Mouse (Mus musculus) limb, embryonic 13.5 days (tissue): Measurements from ENCODE around the gene 2310057N15Rik. TPM values are rescaled to one million over a fixed set of nuclear protein-coding genes. Genes with fewer than 3 reads are reported as not detected.
"Not testable (repeated sequence)": the region's sequence is repeated elsewhere in the genome, so short reads cannot be mapped to it uniquely, and the experiment has no call there.

Experiments used
- ATAC-seq: fragments of 200-750 bp; cut with Nextera tagmentation; 2 replicates; pipeline ENCODE4 v1.8.0; 2017; ENCODE audit warnings: low read depth, moderate number of reproducible peaks, moderate TSS enrichment; ENCODE audit not compliant: low FRiP score
- H3K27ac ChIP-seq: fragments of 300-500 bp; sonication (generic); 2 replicates; pipeline ENCODE4 v1.5.1; 2015; ENCODE audit warnings: inconsistent platforms, mild to moderate bottlenecking, moderate library complexity
- H3K27me3 ChIP-seq: fragments of 300-500 bp; sonication (generic); 2 replicates; pipeline ENCODE4 v1.6.1; 2015; ENCODE audit warnings: mild to moderate bottlenecking, inconsistent platforms
- H3K36me3 ChIP-seq: fragments of 300-500 bp; sonication (generic); 2 replicates; pipeline ENCODE4 v1.6.1; 2015; ENCODE audit warnings: inconsistent platforms, mild to moderate bottlenecking, moderate library complexity
- H3K4me1 ChIP-seq: fragments of 300-500 bp; sonication (generic); 2 replicates; pipeline ENCODE4 v1.6.1; 2015; ENCODE audit warnings: inconsistent platforms
- H3K4me2 ChIP-seq: fragments of 300-500 bp; sonication (generic); replicated peaks from 2 replicates; pipeline ENCODE4 v1.6.1; 2015; ENCODE audit warnings: inconsistent platforms, mild to moderate bottlenecking, moderate library complexity
- H3K4me3 ChIP-seq: fragments of 300-500 bp; sonication (generic); 2 replicates; pipeline ENCODE4 v1.5.1; 2015; ENCODE audit warnings: moderate library complexity, mild to moderate bottlenecking, inconsistent platforms
- H3K9ac ChIP-seq: fragments of 300-500 bp; sonication (generic); 2 replicates; pipeline ENCODE4 v1.6.1; 2015; ENCODE audit warnings: mild to moderate bottlenecking, inconsistent platforms
- H3K9me3 ChIP-seq: fragments of 300-500 bp; sonication (generic); 2 replicates; pipeline ENCODE4 v1.6.1; 2016; ENCODE audit warnings: inconsistent platforms
- WGBS: fragments of 180-500 bp; shearing (Covaris S2); methylation state at CpG from one replicate; pipeline ENCODE4 v1.1.7; 2015; 5-methylcytosine and 5-hydroxymethylcytosine counted together
- polyA plus RNA-seq: library from polyadenylated mRNA; unstranded; fragments of >200 nt; fragmentation: Nextera tagmentation; extraction: Ambion mirVana; gene quantifications from 2 replicates; pipeline ENCODE4 v1.2.1, GENCODE M21; 2015

2310057N15Rik gene
- not detected in 2 replicates for polyA plus RNA-seq

DNA sequence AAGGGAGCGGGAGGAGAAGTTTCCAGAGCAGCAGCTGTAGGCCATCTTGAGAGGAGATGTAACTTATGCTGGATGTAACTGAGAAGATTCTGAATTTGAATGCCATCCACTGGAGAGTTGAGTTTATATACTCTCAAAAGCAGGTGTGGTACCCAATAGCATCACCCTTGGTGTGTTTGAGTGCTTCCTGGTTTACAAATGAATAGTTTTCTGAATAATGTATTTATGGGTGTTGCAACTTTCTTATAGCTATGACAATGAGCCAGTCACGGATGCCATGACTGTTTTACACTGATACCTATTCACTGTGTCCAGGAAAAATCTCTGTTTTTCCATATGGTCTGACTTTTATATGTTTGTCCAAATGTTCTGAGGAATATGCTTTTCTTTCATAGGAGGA, at the start of gene 2310057N15Rik:
Gene 2310057N15Rik, minus strand, starts transcription at position 101 of the 400 bp plus-strand sequence.
- Histone ChIP-seq H3K27ac (no peak within 1 kb of the TSS), H3K4me1 (no peaks in the 10 kb centered on the region), H3K27me3 (no peaks in the 10 kb centered on the region), H3K36me3 (no peaks in the 10 kb centered on the region), H3K4me3 (no peak within 1 kb of the TSS), H3K9me3 (no peaks in the 10 kb centered on the region), H3K9ac (no peak within 1 kb of the TSS), H3K4me2 (no peak within 1 kb of the TSS)
- ATAC-seq: no peak
- 84% methylated on average over 2 of the region's 2 CpGs for WGBS

- 76% methylated on average over 3 of the region's 3 CpGs for WGBS
- Histone ChIP-seq H3K4me1 (no peaks in the 10 kb centered on the region), H3K27me3 (no peaks in the 10 kb centered on the region), H3K36me3 (no peaks in the 10 kb centered on the region), H3K4me2 (no peak overlapping the region), H3K4me3 (no peak overlapping the region), H3K27ac (no peak overlapping the region), H3K9ac (no peak overlapping the region), H3K9me3 (no peaks in the 10 kb centered on the region)
- ATAC-seq: no peak
Measured at GRCm38 (mm10) chr16:88823736-88824135, 49.7 kb upstream of the 2310057N15Rik start.

DNA sequence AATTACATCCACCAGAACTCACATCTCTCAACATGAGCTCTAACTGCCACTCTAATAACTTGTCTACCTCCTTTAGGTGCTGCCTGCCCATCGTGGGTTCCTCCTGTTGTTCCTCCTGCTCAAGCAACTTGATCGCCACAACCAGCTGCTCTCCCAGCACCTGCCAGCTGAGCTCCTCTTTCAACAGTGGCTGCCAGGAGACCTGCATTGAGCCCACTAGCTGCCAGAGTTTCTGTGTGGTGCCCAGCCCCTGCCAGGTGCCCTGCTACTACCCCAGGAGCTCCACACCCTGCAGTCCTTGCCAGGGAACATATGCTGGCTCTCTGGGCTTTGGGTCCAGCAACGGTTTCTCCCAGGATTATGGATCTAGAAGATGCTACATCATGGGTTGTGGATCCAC, 46.1 kb upstream of the 2310057N15Rik start, which contains the start of gene Krtap15:
Gene Krtap15, plus strand, starts transcription at position 150 of the 400 bp plus-strand sequence.
- Histone ChIP-seq H3K9me3 (no peaks in the 10 kb centered on the region), H3K4me3 (no peak within 1 kb of the TSS), H3K27ac (no peak within 1 kb of the TSS), H3K9ac (no peak within 1 kb of the TSS), H3K27me3 (no peaks in the 10 kb centered on the region), H3K36me3 (no peaks in the 10 kb centered on the region), H3K4me2 (no peak within 1 kb of the TSS), H3K4me1 (no peaks in the 10 kb centered on the region)
- 72% methylated on average over 3 of the region's 3 CpGs for WGBS
- no peak for ATAC-seq

DNA sequence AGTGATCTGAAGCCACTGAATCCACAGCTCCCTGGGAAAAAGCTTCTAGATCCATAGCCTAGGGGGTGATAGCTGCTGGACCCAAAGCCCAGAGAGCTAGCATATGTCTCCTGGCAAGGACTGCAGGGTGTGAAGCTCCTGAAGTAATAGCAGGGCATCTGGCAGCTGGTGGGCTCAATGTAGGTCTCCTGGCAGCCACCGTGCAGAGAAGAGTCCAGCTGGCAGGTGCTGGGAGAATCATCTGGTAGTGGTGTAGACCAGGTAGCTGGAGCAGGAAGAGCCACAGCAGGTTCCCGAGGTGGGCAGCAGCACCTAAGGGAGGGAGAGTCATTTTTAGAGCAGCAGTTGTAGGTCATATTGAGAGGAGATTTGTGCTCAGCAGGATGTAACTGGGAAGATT, 37.8 kb upstream of the 2310057N15Rik start, which contains the start of gene Gm20741:
Gene Gm20741, minus strand, starts transcription at position 394 of the 400 bp plus-strand sequence.
- WGBS: 80% methylated on average over 2 of the region's 2 CpGs
- Histone ChIP-seq H3K9me3 (no peaks in the 10 kb centered on the region), H3K36me3 (no peaks in the 10 kb centered on the region), H3K4me1 (no peaks in the 10 kb centered on the region), H3K4me3 (no peak within 1 kb of the TSS), H3K9ac (no peak within 1 kb of the TSS), H3K27ac (no peak within 1 kb of the TSS), H3K4me2 (no peak within 1 kb of the TSS), H3K27me3 (no peaks in the 10 kb centered on the region)
- ATAC-seq: no peak

- H3K27ac ChIP-seq: no peak overlapping the region
- H3K27me3 ChIP-seq: no peaks in the 10 kb centered on the region
- WGBS: 78% methylated on average over 2 of the region's 2 CpGs
- no peak overlapping the region for H3K4me2 ChIP-seq
- H3K4me3 ChIP-seq: no peak overlapping the region
- no peak overlapping the region for H3K9ac ChIP-seq
- H3K36me3 ChIP-seq: no peaks in the 10 kb centered on the region
- no peaks in the 10 kb centered on the region for H3K9me3 ChIP-seq
- no peaks in the 10 kb centered on the region for H3K4me1 ChIP-seq
- no peak for ATAC-seq
Measured at GRCm38 (mm10) chr16:88786786-88787185, 12.8 kb upstream of the 2310057N15Rik start.

- WGBS: 86% methylated on average over 6 of the region's 6 CpGs
- no peaks in the 10 kb centered on the region for H3K4me1 ChIP-seq
- H3K4me2 ChIP-seq: no peak within 1 kb of the TSS
- no peak within 1 kb of the TSS for H3K9ac ChIP-seq
- H3K27ac ChIP-seq: no peak within 1 kb of the TSS
- no peaks in the 10 kb centered on the region for H3K27me3 ChIP-seq
- no peaks in the 10 kb centered on the region for H3K9me3 ChIP-seq
- no peaks in the 10 kb centered on the region for H3K36me3 ChIP-seq
- no peak within 1 kb of the TSS for H3K4me3 ChIP-seq
- ATAC-seq: no peak
Measured at GRCm38 (mm10) chr16:88777596-88777995, 3.6 kb upstream of the 2310057N15Rik start, which contains the start of gene Gm5965. TSS of gene Gm5965 (plus strand) at chr16:88777896.

DNA sequence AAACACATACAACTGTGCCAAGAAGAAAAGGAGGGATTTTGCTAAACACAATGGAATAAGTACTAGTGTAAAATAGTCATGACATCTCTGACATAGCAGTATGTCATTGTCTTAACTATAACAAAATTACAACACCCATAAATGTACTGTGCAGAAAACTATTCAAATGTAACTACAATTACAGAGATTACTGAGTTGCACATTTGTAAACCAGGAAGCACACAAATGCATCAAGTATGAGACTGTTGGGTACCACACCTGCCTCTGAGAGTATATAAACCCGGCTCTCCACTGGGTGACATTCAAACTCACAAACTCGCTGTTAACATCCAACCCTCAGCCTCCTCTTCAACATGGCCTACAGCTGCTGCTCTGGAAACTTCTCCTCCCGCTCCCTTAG, 15.5 kb downstream of the 2310057N15Rik start, which contains the start of gene 2310034C09Rik:
Gene 2310034C09Rik, plus strand, starts transcription at position 301 of the 400 bp plus-strand sequence.
- H3K4me2 ChIP-seq, H3K27me3 ChIP-seq, H3K9ac ChIP-seq, H3K4me1 ChIP-seq, ATAC-seq, H3K9me3 ChIP-seq, H3K36me3 ChIP-seq, H3K27ac ChIP-seq, H3K4me3 ChIP-seq: not testable (repeated sequence)
- 90% methylated on average over 3 of the region's 3 CpGs for WGBS

GRCm38 (mm10) chr16:88751535-88751934, 22.5 kb downstream of the 2310057N15Rik start, which contains the start of gene Krtap13:
TSS of gene Krtap13 (minus strand) at chr16:88751635.
- H3K9me3 ChIP-seq, H3K27ac ChIP-seq, H3K4me1 ChIP-seq, H3K9ac ChIP-seq, H3K27me3 ChIP-seq, ATAC-seq, H3K36me3 ChIP-seq, H3K4me3 ChIP-seq, H3K4me2 ChIP-seq: not testable (repeated sequence)
- 90% methylated on average over 3 of the region's 3 CpGs for WGBS

DNA sequence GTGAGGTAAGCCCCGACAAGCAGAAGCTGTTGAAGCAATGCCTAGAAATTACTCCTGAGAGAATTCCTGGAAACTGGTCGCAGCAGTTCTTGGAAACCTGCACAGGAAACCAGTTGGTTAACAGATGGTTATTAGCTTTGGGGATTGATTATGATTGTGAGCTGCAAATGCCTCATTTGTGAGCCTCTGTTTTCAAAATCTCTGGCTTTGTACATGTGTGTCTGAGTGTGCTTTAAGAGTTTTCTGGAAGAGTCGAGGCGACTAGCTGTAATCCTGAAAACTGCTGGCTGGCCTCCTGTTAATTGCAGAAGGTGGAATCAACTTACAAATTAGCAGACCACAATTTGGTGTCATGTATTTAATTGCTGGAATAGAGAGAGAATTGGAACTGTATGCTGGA, 26.1 kb downstream of the 2310057N15Rik start:
- H3K27me3 ChIP-seq: no peaks in the 10 kb centered on the region
- no peak for ATAC-seq
- H3K4me2 ChIP-seq: no peak overlapping the region
- 22% methylated on average over 4 of the region's 4 CpGs for WGBS
- no peak overlapping the region for H3K9ac ChIP-seq
- H3K4me1 ChIP-seq: no peaks in the 10 kb centered on the region
- H3K27ac ChIP-seq: no peak overlapping the region
- H3K4me3 ChIP-seq: no peak overlapping the region
- no peaks in the 10 kb centered on the region for H3K9me3 ChIP-seq
- H3K36me3 ChIP-seq: no peaks in the 10 kb centered on the region

DNA sequence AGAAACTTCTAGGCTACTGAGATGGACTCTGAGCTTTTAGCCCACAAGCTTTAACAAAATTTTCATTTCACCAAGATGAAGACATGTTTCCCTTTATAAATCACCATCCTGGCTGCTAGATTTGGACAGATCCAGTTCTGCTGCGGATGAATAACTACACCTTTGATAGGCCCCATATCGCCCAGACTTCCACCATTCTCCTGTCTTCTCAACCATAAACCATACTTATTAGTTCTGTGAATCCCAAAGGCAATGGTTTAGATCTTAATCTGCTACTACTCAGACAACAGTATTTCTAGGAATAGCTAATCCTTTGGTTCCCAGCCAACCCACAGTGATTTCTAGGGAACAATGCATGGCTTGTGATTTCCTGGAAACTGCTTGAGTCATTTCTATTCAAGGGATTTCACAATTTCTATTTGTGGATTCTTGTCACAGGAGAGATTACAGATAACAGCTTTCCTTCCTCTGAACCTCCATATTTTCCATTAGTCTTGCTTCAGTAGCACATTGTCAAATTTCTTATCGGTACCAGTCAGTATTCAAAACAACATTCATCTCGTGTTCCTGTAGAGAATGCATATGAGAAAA, 29.2 kb downstream of the 2310057N15Rik start:
- ATAC-seq: no peak
- H3K4me1 ChIP-seq: no peaks in the 10 kb centered on the region
- H3K27me3 ChIP-seq: no peaks in the 10 kb centered on the region
- H3K36me3 ChIP-seq: no peaks in the 10 kb centered on the region
- H3K9ac ChIP-seq: no peak overlapping the region
- H3K27ac ChIP-seq: no peak overlapping the region
- 88% methylated on average over 4 of the region's 4 CpGs for WGBS
- no peak overlapping the region for H3K4me2 ChIP-seq
- no peak overlapping the region for H3K4me3 ChIP-seq
- H3K9me3 ChIP-seq: no peaks in the 10 kb centered on the region

GRCm38 (mm10) chr16:88735391-88735790, 38.6 kb downstream of the 2310057N15Rik start:
- Histone ChIP-seq H3K4me1 (no peaks in the 10 kb centered on the region; the same call in 1 of the 2 replicates), H3K27me3 (no peaks in the 10 kb centered on the region), H3K4me3 (no peak overlapping the region), H3K36me3 (no peaks in the 10 kb centered on the region), H3K9me3 (no peaks in the 10 kb centered on the region), H3K27ac (no peak overlapping the region), H3K9ac (no peak overlapping the region), H3K4me2 (no peak overlapping the region)
- WGBS: 68% methylated on average over 2 of the region's 2 CpGs
- ATAC-seq: peak; percentile 73; the same call in 1 of the 2 replicates

DNA sequence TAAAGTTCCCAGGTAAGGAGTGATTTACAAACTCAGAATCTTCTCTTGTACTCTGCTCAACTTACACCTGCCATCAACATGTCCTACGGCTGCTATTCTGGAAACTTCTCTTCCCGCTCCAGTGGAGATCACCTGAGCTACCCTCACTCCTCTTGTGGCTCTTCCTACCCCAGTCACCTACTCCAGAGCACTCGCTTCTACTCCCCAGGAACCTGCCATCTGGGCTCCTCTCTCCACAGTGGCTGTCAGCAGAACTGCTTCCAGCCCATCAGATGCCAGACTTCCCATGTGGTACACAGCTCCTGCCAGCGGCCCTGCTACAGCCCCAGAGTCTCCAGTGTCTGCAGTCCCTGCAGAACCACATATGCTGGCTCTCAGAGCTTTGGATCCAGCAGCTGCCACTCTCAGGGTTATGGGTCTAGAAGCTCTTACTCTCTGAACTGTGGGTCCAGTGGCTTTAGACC, 45.2 kb downstream of the 2310057N15Rik start, which contains the start of gene Krtap13-1:
Gene Krtap13-1, plus strand, starts transcription at position 51 of the 464 bp plus-strand sequence.
- H3K9ac ChIP-seq: no peak within 1 kb of the TSS

More for the DNA sequence above, 45.2 kb downstream of the 2310057N15Rik start, which contains the start of gene Krtap13-1:
- no peak for ATAC-seq
- 70% methylated on average over 4 of the region's 4 CpGs for WGBS
- no peaks in the 10 kb centered on the region for H3K27me3 ChIP-seq
- H3K4me1 ChIP-seq: no peaks in the 10 kb centered on the region
- no peaks in the 10 kb centered on the region for H3K9me3 ChIP-seq
- no peaks in the 10 kb centered on the region for H3K36me3 ChIP-seq
- H3K27ac ChIP-seq: no peak within 1 kb of the TSS
- no peak within 1 kb of the TSS for H3K4me2 ChIP-seq
- no peak within 1 kb of the TSS for H3K4me3 ChIP-seq
